Mouse (Mus musculus): ENCODE measurements at regions not wholly inside any gene's neighbourhood (a gene's known extent, or its start where the extent isn't known, plus 50 kb on each side); places are given as distances from the start of the nearest gene placed in this dataset.

- TF ChIP-seq POLR2A (IDR thresholded peaks at IDR 0.05; ENCODE audit: insufficient read depth, low read depth, low read length) (no peak), CTCF (IDR thresholded peaks at IDR 0.05; ENCODE audit: insufficient read depth, low read depth, low read length) (no peak)
Observed at GRCm38 (mm10) chr19:36273466-36273865, 74.6 kb upstream of the Pcgf5 start.
